Mouse (Mus musculus) naive thymus-derived CD4-positive, alpha-beta T cell, adult 2 months (primary cell): ENCODE data around the gene Zfp46.

ENCODE experiments used
- DNase-seq: peaks from one replicate; pipeline ENCODE4 v3.0.0-alpha.2; 2011; ENCODE audit warnings: low read depth

The Zfp46 gene

GRCm38 (mm10) chr4:136311042-136311999, 26.8 kb downstream of the Zfp46 start:
- no peak for DNase-seq

- DNase-seq, result peak; percentile 34
Measured at GRCm38 (mm10) chr4:136312616-136313015, 28.1 kb downstream of the Zfp46 start.

- no peak for DNase-seq
Measured at GRCm38 (mm10) chr4:136317667-136318066, 33.2 kb downstream of the Zfp46 start.

- DNase-seq, result no peak
Measured at GRCm38 (mm10) chr4:136320016-136320415, 35.5 kb downstream of the Zfp46 start.

- no peak for DNase-seq
Measured at GRCm38 (mm10) chr4:136324226-136324625, 39.7 kb downstream of the Zfp46 start.

- no peak for DNase-seq
Measured at GRCm38 (mm10) chr4:136327238-136327637, 42.8 kb downstream of the Zfp46 start.

GRCm38 (mm10) chr4:136328115-136328514, 43.6 kb downstream of the Zfp46 start:
- peak; percentile 25 for DNase-seq

- no peak for DNase-seq
Measured at GRCm38 (mm10) chr4:136331709-136332108, 47.2 kb downstream of the Zfp46 start.

- DNase-seq, result no peak
Measured at GRCm38 (mm10) chr4:136333191-136333590, 48.7 kb downstream of the Zfp46 start.

- no peak for DNase-seq
Measured at GRCm38 (mm10) chr4:136335065-136335464, 50.6 kb downstream of the Zfp46 start.

- DNase-seq, result no peak
Measured at GRCm38 (mm10) chr4:136337129-136337528, 52.6 kb downstream of the Zfp46 start.
